Mouse (Mus musculus) fibroblast of lung, adult 2 months (primary cell): ENCODE measurements around the gene Btbd35f26.
"Not testable (repeated sequence)": the region's sequence is repeated elsewhere in the genome, so short reads cannot be mapped to it uniquely, and the experiment has no call there.

Source experiments
- DNase-seq: peaks from one replicate; pipeline ENCODE4 v3.0.0-alpha.2; 2011; ENCODE audit warnings: low read depth

Btbd35f26 gene

DNA sequence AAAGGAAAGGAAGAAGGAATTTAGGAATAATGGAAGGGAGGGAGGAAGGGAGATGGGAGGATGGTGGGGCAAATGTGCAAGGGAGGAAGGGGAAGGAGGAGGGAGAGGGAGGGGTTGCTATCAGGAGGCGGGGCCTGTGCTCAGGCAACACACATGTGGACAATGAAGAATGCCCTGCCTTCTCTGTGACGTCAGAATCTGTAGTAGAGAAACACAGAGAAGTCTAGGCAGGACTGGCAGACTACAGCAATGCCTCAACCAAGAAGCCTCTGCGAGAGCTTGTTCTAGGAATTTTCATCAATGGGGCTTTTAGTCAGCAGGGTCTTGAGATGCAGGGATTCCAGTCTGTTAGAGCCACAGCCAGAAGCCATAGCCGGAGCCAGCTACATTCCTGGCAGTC lies at the start of gene Btbd35f26:
Btbd35f26 (plus strand) TSS at position 301 of the 400 bp plus-strand sequence.
- not testable (repeated sequence) for DNase-seq

GRCm38 (mm10) chrX:31341924-31342323 lies 5.7 kb downstream of the Btbd35f26 start:
- DNase-seq: not testable (repeated sequence)

GRCm38 (mm10) chrX:31383818-31384217 lies 47.6 kb downstream of the Btbd35f26 start, which contains the start of gene Btbd35f19:
Btbd35f19 (minus strand) TSS chrX:31383918.
- not testable (repeated sequence) for DNase-seq
